Mouse (Mus musculus) cerebellum, postnatal 4 days (tissue): ENCODE results near the gene Dlst.
A peak's percentile ranks its signal among the peaks of the same experiment; 100 is the strongest.

Source experiments
- DNase-seq, 2 experiments: peaks; one replicate each; pipeline ENCODE4 v3.0.0; 2022; ENCODE audit warnings: low spot score in 2 of 2, mixed read lengths in 1 of 2

The Dlst gene

DNA sequence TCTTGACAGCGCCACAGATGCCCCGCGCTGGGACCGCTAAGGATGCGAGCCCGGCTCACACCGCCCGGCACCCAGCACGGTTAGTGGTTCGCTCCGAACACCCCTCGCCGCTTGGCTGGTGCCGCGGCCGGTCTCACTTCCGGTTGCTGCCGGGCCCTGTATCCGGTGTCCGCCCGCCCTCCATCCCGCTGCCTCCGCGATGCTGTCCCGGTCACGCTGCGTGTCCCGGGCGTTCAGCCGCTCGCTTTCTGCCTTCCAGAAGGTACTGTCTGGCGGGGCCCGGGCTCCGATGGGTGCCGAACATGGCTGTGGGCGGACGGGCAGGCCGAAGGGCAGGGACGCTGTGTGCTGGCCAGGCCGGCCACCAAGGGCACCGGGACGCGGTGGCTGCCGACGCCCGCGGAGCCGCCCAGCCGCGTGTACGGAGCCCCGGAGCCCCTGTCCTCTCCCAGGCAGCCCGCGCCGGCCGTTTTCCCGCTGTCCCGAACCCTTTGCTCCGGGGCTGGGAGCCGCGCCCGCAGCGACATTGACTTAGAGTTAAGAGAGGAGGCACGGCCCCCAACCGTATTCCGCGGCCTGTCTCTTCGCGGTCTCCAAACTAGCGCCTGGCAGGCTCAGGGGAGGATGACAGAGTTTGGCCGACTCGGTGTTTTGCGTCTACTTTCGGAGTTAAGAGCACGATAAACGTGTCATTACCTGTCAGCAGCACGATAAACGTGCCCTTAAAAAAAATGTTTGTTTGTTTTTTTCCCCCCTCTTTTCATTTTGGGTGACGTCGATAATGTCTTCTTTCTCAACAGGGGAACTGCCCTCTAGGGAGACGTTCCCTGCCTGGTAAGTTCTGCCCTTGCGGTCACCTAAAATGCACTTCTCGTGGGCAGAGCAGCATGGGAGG is at the start of gene Dlst, which contains the start of gene Prox2:
Dlst (plus strand) TSS at position 136 of the 895 bp plus-strand sequence.
Prox2 (minus strand) TSS at position 62 of the 895 bp plus-strand sequence.
- peak; percentile 77 to 88 for DNase-seq

DNA sequence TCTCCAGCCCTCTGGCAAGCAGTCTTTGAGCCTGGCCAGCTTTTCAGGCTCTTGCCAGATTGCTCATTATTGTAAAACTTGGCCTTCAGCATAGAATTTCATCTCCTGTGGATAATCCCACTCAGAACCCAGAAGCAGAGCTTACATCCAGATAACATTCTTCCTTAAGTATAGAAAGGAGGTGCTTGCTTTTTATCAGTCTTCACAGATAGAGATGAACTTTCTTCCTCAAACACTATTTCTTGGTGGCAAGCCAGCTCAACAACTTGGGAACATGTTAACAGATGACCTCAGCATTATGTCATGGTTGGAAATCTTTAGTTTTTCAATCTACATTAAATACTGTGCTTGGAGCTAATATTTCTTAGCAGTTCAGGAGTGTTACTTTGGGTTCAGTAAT is 39.6 kb upstream of the Dlst start:
- no peak for DNase-seq

DNA sequence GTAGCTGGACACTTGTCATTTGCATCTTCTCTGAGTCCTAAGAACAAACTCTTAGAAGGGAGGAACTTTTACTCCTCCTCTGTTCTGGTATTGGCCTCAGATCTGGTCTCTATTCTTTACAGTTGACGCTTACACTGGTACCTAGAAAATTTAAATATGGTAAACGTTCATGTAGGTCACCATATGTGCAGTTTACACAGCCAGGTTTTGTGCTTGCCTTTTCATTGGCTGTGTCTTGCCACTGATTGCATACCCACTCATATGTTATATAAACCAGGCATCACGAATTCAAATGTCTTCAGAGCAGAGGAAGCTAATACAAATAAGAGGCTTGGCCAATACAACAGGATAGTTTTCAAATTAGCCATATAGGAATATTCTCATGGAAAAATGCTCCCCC is 33.5 kb upstream of the Dlst start:
- DNase-seq: no peak

DNA sequence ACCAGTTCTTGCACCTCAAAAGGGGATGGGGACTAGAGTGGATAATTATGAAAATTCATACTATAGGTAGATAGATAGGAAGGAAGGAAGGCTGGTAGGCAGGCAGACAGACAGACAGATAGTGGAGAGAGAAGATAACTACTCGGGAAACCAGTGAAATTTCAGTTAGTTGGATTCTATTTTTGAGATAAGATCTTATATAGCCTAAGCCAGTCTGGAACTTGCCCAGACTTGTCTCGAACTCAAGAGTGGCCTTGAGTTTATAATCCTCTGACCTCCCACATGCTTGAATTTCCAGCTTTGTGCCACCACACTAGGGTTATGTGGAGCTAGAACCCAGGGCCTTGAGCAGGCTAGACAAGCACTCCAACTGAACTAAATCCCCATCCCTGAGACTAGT is 26.4 kb upstream of the Dlst start:
- DNase-seq: no peak

DNA sequence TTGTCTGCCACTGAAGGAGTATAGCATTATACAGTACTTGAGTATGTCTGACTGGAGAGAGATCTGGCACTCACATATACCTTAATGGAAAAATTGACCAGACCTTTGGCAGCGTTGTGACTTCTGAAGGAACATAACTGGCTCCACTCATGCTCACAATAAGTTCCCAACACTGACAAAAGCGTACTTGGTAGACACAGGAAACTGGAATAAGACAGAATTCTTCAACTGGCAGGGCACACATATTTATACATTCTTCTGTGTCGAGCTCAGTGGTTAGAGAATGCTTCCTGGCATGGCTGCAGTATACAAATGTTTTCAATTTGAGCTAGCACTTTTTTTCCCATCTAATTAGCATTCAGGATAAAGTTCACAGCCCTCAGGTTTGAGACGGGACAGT is 25.7 kb upstream of the Dlst start:
- no peak for DNase-seq

DNA sequence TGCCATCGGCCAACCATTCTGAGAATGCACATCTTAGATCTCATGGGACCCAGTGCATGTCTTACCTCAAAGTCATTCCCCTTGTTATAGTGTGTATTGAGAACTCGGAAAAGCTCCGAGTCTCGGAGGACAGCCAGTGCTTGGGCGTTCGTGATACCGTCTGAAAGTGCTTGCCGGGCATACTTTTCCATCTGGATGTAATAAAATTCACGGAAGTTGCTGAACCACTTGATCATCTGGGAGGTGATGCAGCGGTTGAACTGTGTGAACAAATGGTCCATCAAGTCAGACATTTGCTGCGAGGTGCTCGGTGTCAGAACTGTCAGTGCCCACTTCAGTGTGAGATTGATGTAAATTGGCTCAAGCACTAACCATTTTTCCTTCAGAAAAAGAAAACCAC is 22.8 kb upstream of the Dlst start:
- no peak for DNase-seq

DNA sequence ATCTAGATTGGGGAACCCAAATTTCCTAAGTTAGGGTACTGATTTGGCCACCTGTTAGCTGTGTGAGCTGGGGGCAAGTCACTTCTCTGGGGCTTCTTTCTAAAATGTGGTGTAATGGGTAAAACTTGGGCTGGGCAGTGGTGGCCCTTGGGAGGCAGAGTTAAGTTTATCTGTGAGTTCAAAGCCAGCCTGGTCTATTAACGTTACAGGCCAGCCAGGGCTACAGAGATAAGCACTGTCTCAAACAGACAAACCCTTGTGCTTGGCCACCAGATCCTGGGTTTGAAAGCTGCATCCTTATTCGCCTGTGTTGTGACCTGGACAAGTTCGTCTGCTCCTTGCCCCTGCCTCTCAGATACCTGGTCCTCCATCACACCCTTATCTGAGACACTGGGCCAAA is 19.4 kb upstream of the Dlst start:
- DNase-seq: no peak

DNA sequence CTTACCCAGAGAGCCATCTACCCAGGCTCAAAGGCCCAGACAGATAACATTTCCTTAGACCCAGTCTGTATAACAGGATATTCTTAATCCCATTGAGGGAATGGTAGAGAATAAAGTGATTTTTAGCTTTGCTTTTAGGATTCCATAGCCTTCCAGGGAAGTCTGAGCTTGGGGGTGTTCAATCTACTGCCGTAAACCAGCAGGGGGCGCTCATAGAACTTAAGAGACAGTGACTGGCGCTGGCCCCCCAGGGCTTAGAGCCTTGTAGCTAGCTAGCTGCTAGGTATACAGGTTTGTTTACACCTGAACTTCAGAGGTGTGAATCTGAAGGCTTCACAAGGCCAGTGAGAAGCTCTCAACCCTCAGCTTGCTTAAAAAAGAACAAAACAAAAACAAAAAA is 18.4 kb upstream of the Dlst start:
- DNase-seq: peak in 1 of 2 experiments; percentile 64

DNA sequence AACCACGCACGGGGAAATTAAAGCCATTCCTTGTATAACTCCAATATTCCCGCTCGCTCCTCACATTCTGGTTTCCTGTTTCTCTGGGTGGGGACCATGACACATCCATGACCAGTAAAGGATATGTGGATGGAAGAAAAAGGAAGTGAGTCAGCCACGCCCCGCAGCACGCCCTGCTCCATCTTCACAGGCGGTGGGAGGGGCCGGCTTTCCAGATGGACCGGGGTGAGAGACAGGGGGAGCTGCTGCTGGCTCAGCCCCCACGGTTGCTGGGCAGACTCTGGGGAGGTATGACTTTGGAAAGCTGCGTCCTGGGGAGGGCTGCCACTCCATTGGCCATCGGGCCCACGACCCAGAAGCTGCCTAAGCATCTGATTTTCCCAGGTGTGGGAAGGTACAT is 16.6 kb upstream of the Dlst start:
- peak in 1 of 2 experiments; percentile 20 for DNase-seq

DNA sequence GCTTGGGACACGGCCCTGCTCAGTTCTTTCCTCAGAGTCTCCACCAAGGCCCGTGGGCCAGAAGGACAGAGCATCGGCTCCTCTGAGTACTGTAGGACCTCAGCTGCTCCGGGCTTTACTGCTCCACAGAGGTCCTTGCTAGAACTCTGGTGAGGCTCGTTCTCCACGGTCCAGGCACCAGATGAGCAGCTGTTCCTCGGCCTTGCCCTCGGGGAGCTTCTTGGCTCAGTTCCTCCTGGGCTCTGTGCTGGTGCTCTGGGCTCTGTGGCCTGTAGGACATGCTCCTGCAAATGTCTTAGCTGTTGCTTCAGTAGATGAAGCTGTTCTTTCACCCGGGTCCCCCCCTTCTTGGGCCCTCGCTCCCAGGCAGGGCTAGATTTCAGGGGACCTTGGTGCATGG is 15.9 kb upstream of the Dlst start:
- DNase-seq: peak in 1 of 2 experiments; percentile 26

DNA sequence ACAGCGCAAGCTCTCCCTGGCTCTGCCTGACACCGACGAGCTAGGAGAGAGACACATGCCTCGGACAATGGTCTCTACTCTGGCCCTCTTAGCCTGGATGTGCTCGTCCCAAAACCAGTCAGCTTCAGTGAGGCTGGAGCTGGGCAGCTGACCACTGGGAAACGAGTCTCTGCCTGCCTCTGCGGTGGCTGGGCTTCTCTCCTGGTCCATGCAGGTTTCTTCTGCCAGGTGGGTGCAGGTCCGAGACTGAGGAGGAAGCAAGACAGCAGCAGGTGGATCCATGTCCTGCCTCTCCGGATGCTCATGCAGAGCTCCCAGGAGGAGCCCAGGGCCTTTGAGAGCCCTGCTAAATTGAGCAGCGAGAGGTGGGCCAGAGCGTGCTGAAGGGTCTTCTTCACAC is 15.5 kb upstream of the Dlst start:
- no peak for DNase-seq

DNA sequence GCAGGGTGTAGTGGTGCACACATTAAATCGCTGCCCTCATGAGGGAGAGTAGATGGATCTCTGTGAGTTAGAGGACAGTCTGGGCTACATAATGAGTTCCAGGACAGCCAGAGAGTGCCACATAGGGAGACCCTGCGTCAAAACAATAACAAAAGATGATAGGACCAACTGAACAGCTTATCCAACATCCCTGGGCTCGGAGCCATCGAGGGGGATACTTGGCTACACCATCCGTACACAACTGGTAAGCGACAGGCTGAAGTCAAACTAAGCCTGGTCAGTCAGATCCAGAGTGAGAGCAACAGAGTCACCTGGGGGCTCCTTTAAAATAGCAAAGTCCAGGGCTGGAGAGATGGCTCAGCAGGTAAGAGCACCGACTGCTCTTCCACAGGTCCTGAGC is 14.8 kb upstream of the Dlst start:
- DNase-seq: no peak

DNA sequence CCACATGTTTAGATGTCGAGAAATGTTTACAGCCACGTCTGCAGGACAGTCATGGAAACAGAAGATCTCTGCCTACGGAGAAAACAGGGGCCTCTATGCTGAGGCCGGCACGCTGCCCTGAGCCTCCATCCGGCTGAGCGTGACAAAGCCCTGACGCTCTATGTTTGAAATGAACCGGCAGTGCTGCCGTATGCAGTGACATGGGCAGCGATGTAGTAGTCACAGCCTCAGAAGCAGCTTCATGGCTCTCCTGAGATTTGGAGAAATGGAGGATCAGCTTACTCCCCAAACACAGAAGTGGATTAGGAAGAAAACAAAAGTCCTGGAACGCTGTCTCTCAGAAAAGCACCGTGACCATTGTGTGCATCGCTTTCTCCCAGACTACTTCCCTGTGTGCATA is 9.6 kb upstream of the Dlst start:
- DNase-seq: no peak

DNA sequence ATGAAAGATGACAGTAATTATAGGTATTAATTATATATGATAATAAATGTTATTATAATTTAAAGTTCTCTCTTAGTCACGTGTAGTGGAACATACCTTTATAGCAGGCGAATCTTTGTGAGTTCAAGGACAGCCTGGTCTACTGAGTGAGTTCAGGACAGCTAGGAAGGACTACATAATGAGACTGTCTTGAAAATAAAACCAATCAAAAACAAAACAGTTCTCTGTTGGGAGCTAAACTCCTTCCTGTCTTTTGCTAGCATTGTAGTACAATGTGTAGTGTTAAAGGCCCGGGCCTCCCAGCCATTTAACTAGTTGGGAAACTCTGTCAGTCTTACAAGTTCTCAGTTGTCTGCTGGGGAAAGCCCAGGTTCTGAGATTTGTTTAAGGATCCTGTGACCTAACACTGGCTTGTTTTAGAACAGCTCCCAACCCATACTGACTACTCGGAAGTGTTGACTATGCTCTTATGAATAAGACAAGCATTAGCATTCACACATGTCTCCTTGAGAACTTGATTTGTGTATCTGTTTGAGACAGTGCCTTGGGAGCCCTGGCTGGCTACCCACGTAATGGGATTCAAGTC is 9.0 kb upstream of the Dlst start:
- DNase-seq: no peak

DNA sequence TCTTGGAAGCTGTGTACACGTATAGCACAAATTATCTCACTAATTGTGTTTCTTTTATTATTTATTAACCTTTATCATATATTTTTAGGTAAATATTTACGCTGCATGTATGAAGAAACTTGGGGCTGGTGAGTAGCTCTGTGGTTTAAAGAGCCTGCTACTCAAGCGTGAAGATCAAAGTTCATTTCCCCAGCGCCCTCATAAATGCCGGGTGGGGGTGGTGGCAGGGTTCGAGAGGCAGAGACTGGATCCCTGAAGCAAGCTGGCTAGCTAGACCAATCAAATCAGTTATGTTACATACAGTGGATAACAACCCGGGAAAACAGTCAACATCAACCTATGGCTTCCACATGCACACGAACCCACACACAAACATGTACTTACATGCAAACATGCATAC is 7.5 kb upstream of the Dlst start:
- no peak for DNase-seq

DNA sequence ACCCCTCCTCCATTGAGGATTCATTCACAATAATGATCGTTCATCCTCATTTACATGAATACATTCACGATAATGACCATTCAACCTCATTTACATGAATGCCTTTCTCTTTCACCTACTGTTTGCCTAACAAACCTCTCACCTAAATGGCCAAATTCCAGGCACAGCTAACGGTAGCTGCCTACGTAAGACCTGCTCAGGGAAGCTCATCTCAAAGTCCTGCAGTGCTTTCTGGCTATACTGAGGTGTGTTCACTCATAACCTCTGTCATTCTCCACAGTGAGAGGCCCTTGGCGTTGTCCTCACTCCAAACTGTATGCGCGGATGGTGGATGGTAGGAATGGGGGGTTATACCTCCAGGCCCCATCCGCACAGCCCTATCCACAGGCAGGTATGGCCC is 5.8 kb upstream of the Dlst start:
- no peak for DNase-seq

DNA sequence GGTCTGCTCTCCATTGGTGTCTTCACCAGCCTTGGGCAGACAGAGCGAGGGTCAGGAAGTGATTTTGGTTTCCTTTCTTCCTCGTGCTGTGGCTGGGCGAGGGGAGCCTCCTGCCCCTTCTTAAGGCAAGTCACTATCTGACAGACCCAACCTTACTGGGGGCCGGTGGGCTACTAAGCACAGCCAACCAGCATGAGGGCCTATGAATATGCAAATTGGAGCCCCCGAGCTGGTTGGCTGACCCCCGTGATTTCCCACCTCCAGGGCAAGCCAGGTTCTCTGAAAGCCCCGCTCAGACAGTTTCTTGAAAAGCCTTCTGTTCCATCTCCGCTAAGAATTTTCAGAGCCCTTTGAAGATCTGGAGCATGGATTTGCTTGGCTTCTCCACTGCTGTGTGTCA is 4.3 kb upstream of the Dlst start:
- no peak for DNase-seq

DNA sequence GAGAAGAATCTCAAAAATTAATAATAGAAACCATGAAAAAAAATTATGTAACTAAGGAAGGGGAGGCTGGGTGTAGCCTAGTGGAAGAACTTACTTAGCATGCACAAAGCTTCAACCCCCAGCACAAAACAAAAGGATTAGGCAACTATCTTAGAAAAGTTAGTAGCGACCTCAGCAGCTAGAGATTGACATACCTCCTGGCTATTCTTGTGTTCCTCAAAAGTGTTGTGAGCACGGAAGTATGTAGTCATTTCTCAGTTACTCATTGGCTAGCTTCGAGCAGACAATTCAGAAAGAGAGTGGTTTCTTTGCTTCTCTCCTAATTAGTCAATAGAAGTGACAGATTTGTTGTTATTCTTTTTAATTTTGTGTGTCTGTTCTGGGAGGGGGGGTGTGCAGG is 2.0 kb upstream of the Dlst start:
- no peak for DNase-seq

DNA sequence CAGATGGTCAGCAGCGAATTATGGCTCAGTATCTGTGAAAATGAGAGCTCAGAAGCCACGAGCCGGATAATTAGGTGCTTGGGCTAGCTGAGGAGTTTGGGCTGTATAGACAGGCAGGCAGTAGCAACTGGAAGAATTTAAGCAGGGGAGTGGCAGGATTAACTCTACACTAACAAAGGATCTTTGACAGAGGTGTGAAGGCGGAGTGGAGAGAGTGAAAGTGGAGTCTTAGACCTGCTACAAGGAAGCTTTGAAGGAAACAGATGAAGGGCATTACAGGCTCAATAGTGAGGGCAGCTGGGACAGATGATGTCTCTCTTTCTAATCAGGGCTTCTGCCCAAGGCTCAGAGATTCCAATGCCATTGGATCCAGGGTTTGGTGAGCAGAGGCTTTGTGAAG is 1.2 kb upstream of the Dlst start:
- no peak for DNase-seq

DNA sequence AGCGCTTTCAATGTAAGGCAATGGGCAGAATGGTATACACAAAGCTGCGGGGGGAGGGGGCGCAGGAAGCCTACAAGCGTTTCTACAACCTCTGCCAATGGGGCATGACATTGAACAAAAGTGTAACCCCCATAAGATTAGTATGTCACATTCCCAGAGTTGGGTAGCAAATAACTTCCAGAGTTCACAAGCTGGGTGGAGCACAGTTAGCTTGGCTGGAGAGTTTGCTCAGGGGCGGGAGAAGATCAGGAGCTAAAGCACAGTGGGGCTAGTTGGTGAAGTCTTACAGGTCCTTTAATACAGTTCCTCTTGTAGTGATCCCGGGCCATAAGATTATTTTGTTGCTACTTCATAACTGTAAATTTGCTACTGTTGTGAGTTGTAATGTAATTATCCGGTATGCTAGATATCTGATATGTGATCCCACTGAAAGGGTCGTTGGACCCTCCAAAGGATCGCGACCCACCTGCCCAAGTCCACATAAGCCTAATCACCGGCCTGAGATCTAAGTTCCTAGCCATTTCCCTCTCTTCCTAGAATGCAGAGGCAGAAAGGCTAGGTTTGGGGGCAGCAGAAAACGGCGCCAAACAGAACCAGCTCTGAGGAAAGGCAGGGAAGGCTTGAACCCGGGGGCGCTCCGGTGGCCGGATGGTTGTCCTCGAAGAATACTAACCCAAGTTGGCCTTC is 479 bp upstream of the Dlst start:
- DNase-seq: no peak

DNA sequence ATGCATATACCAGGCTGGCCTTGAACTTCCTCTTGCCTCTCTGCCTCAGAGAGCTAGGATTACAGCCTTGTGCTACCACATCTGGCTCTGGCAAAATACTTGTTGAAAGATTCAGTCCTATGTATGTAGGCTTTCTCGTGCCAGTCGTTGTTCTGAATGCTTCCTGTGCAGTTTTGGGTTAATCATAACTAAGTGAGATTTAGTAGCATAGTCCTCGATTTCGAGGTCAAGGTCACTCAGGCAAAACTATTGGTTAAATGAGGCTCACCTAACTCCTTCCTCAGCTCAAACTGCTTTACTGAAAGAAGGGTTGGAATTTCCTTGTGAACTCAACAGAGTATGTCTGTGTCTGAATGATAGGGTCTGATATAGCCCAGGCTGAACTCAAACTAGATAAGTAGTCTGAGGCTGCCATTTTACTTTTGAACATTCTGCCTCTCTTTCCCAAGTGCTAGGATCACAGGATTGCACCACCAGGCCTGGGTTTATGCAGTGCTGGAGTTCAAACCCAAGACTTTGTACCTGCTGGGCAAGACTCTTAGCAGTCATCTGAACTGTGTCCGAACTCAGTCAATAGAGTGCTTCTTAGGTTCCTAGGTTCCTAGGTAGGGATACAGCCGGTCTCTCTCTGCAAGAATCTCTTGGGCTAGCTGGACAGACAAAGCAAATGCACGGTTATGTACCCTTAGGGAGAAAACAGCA is 2.1 kb downstream of the Dlst start:
- DNase-seq: no peak

DNA sequence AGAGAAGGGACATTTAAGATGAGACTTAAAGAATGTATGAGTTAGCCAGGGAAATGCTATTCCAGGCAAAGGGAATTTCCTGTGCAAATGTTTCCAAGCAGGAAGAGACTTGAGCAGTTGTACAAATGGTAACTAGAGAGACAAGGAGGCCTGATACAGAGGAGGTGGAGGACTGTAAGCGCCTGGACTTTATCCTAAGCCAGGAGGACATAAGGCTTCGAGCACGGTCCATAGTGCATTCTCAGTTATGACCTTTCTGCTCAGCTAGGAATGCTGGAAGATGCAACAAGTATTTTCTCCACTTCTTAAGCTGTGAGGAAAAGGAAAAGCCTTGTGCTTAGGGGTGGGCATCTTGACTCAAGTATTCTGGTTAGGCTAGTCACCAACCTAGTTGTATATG is 2.7 kb downstream of the Dlst start:
- no peak for DNase-seq
